Mouse (Mus musculus): ENCODE data around the gene Scn5a.

- TF ChIP-seq CTCF (IDR thresholded peaks at IDR 0.05) (no peak), POLR2A (IDR thresholded peaks at IDR 0.05; ENCODE audit: insufficient read depth, low read depth, low read length) (no peak), EP300 (IDR thresholded peaks at IDR 0.05; ENCODE audit: insufficient read depth, low read depth, low read length) (no peak)
These were observed 3.1 kb downstream of the Scn5a start for GRCm38 (mm10) chr9:119575732-119576131.
